Mouse (Mus musculus) C2C12 (cell line): ENCODE results near the gene Lsm12.

Source experiments
- CEBPB ChIP-seq: IDR thresholded peaks from one replicate; pipeline ENCODE4 v1.6.1; 2011; ENCODE audit warnings: low read depth, mild to moderate bottlenecking, control low read depth, moderate library complexity
- CTCF ChIP-seq: IDR thresholded peaks from one replicate; pipeline ENCODE4 v1.5.1; 2011; ENCODE audit not compliant: control insufficient read depth, insufficient read depth, insufficient read length
- MAX ChIP-seq: IDR thresholded peaks from one replicate; pipeline ENCODE4 v1.6.1; 2011; ENCODE audit warnings: mild to moderate bottlenecking, control low read depth
- MYOG ChIP-seq: IDR thresholded peaks from one replicate; pipeline ENCODE4 v1.6.1; 2011; ENCODE audit not compliant: control insufficient read depth, insufficient read length; ENCODE audit errors: extremely low read depth
- USF1 ChIP-seq: IDR thresholded peaks from one replicate; pipeline ENCODE4 v1.6.1; 2011; ENCODE audit warnings: low read depth, mild to moderate bottlenecking, control low read depth, moderate library complexity

DNA sequence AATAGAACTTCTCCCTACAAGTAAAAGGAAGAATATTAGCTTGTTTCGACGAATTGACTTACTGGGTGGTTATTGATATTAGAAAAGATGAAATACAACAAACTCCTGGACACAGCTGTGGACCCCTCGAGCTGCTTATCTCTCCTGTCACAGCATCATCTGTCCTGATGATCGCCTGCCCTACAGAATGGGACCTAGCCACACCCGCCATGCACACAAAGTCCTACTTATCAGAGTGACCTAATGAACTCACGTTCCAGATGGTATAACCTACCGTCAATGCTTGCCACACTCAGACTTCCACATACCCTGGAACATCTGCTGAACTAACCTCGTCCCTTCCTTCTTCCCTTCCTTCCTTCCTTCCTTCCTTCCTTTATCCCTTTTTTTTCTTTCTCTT lies 68.9 kb downstream of the Lsm12 start:
- no peak for TF ChIP-seq CTCF
- TF ChIP-seq USF1: no peak
- no peak for TF ChIP-seq MAX
- no peak for TF ChIP-seq MYOG
- TF ChIP-seq CEBPB: no peak
